Mouse (Mus musculus): ENCODE data around the gene Kri1. TPM values are rescaled to one million over a fixed set of nuclear protein-coding genes. Genes with fewer than 3 reads are reported as not detected.
A peak's percentile ranks its signal among the peaks of the same experiment; 100 is the strongest.

Kri1 gene
- polyA plus RNA-seq, 1 experiment from 2014 or later, result 13.2 TPM

GRCm38 (mm10) chr9:21319503-21319902, 31.7 kb upstream of the Kri1 start:
- 93% methylated on average over 4 of the region's 4 CpGs for WGBS
- no peak overlapping the region for H3K4me3 ChIP-seq (ENCODE audit: low read length)
- H3K4me2 ChIP-seq (ENCODE audit: low read depth, low read length), result no peak overlapping the region
- ATAC-seq, result no peak
- H3K27ac ChIP-seq (ENCODE audit: low read length), result no peak overlapping the region
- no peak overlapping the region for H3K9ac ChIP-seq (ENCODE audit: low read depth, low read length)
- no peaks in the 10 kb centered on the region for H3K9me3 ChIP-seq (ENCODE audit: control insufficient read depth, low read length)
- H3K27me3 ChIP-seq (replicated peaks; ENCODE audit: control insufficient read depth, insufficient read depth, low read length), result no peaks in the 10 kb centered on the region
- H3K4me1 ChIP-seq (ENCODE audit: control insufficient read depth, insufficient read depth, low read length), result peaks cover 13% of the 10 kb centered on the region
- H3K36me3 ChIP-seq (ENCODE audit: control insufficient read depth, insufficient read depth, low read length), result no peaks in the 10 kb centered on the region

DNA sequence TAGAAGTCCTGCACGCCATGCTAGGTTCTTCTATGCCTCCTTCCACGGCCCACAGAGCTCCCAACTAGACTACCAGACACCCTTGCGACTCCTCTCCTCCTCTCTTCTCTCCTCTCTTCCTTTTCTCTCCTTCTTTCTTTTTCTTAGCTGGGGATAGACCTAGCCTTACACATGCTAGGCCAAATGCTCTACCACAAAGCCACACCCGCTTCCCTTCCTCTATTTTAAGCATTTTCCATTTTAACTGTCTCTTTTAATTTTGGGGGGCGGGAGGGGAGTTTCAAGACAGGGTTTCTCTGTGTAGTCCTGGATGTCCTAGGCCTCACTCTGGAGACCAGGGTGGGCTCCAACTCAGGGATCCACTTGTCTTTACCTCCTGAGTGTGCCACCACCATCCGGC, 31.0 kb upstream of the Kri1 start:
- H3K4me1 ChIP-seq (ENCODE audit: control insufficient read depth, insufficient read depth, low read length), result peaks cover 13% of the 10 kb centered on the region
- WGBS, result 92% methylated on average over 6 of the region's 6 CpGs
- no peaks in the 10 kb centered on the region for H3K36me3 ChIP-seq (ENCODE audit: control insufficient read depth, insufficient read depth, low read length)

GRCm38 (mm10) chr9:21316696-21317095, 28.9 kb upstream of the Kri1 start:
- H3K4me1 ChIP-seq (ENCODE audit: control insufficient read depth, insufficient read depth, low read length), result peaks cover 9% of the 10 kb centered on the region
- 73% methylated on average over 7 of the region's 7 CpGs for WGBS
- H3K36me3 ChIP-seq (ENCODE audit: control insufficient read depth, insufficient read depth, low read length), result no peaks in the 10 kb centered on the region
- H3K9ac ChIP-seq (ENCODE audit: low read depth, low read length), result no peak overlapping the region
- H3K4me3 ChIP-seq (ENCODE audit: low read length), result no peak overlapping the region
- no peak for ATAC-seq
- H3K4me2 ChIP-seq (ENCODE audit: low read depth, low read length), result no peak overlapping the region
- H3K27ac ChIP-seq (ENCODE audit: low read length), result no peak overlapping the region
- H3K9me3 ChIP-seq (ENCODE audit: control insufficient read depth, low read length), result no peaks in the 10 kb centered on the region
- 0 out of 2 replicates have a peak, but pooled peaks cover 5% of the 10 kb centered on the region for H3K27me3 ChIP-seq (replicated peaks; ENCODE audit: control insufficient read depth, insufficient read depth, low read length)

More for the DNA sequence above, 31.0 kb upstream of the Kri1 start:
- H3K27me3 ChIP-seq (replicated peaks; ENCODE audit: control insufficient read depth, insufficient read depth, low read length), result no peaks in the 10 kb centered on the region
- no peak overlapping the region for H3K27ac ChIP-seq (ENCODE audit: low read length)
- no peaks in the 10 kb centered on the region for H3K9me3 ChIP-seq (ENCODE audit: control insufficient read depth, low read length)
- ATAC-seq, result no peak
- H3K4me2 ChIP-seq (ENCODE audit: low read depth, low read length), result no peak overlapping the region
- no peak overlapping the region for H3K4me3 ChIP-seq (ENCODE audit: low read length)
- no peak overlapping the region for H3K9ac ChIP-seq (ENCODE audit: low read depth, low read length)

- H3K27ac ChIP-seq (ENCODE audit: low read length), result no peak overlapping the region
- H3K9me3 ChIP-seq (ENCODE audit: control insufficient read depth, low read length), result no peaks in the 10 kb centered on the region
- WGBS, result 59% methylated on average over 5 of the region's 5 CpGs
- 0 out of 2 replicates have a peak, but pooled peaks cover 4% of the 10 kb centered on the region for H3K4me1 ChIP-seq (ENCODE audit: control insufficient read depth, insufficient read depth, low read length)
- H3K9ac ChIP-seq (ENCODE audit: low read depth, low read length), result no peak overlapping the region
- H3K27me3 ChIP-seq (replicated peaks; ENCODE audit: control insufficient read depth, insufficient read depth, low read length), result 0 out of 2 replicates have a peak, but pooled peaks cover 5% of the 10 kb centered on the region
- no peak for ATAC-seq
- no peak overlapping the region for H3K4me3 ChIP-seq (ENCODE audit: low read length)
- no peaks in the 10 kb centered on the region for H3K36me3 ChIP-seq (ENCODE audit: control insufficient read depth, insufficient read depth, low read length)
- no peak overlapping the region for H3K4me2 ChIP-seq (ENCODE audit: low read depth, low read length)
Observed at GRCm38 (mm10) chr9:21315421-21315820, 27.7 kb upstream of the Kri1 start.

- Histone ChIP-seq H3K27ac (ENCODE audit: low read length) (no peak overlapping the region), H3K4me2 (ENCODE audit: low read depth, low read length) (no peak overlapping the region), H3K4me3 (ENCODE audit: low read length) (no peak overlapping the region), H3K36me3 (ENCODE audit: control insufficient read depth, insufficient read depth, low read length) (no peaks in the 10 kb centered on the region), H3K9ac (ENCODE audit: low read depth, low read length) (no peak overlapping the region), H3K9me3 (ENCODE audit: control insufficient read depth, low read length) (no peaks in the 10 kb centered on the region), H3K27me3 (replicated peaks; ENCODE audit: control insufficient read depth, insufficient read depth, low read length) (0 out of 2 replicates have a peak, but pooled peaks cover 5% of the 10 kb centered on the region), H3K4me1 (ENCODE audit: control insufficient read depth, insufficient read depth, low read length) (no peaks in the 10 kb centered on the region)
- WGBS, result 90% methylated on average over 9 of the region's 9 CpGs
- no peak for ATAC-seq
Observed at GRCm38 (mm10) chr9:21314367-21315140, 26.8 kb upstream of the Kri1 start.

GRCm38 (mm10) chr9:21313394-21313793, 25.6 kb upstream of the Kri1 start:
- ATAC-seq, result peak; percentile 69
- no peaks in the 10 kb centered on the region for H3K4me1 ChIP-seq (ENCODE audit: control insufficient read depth, insufficient read depth, low read length)
- no peaks in the 10 kb centered on the region for H3K9me3 ChIP-seq (ENCODE audit: control insufficient read depth, low read length)
- 8% methylated on average over 11 of the region's 11 CpGs for WGBS
- H3K27ac ChIP-seq (ENCODE audit: low read length), result no peak overlapping the region
- H3K4me3 ChIP-seq (ENCODE audit: low read length), result no peak overlapping the region
- H3K27me3 ChIP-seq (replicated peaks; ENCODE audit: control insufficient read depth, insufficient read depth, low read length), result 0 out of 2 replicates have a peak, but pooled peaks cover 5% of the 10 kb centered on the region
- no peaks in the 10 kb centered on the region for H3K36me3 ChIP-seq (ENCODE audit: control insufficient read depth, insufficient read depth, low read length)
- no peak overlapping the region for H3K9ac ChIP-seq (ENCODE audit: low read depth, low read length)
- no peak overlapping the region for H3K4me2 ChIP-seq (ENCODE audit: low read depth, low read length)

DNA sequence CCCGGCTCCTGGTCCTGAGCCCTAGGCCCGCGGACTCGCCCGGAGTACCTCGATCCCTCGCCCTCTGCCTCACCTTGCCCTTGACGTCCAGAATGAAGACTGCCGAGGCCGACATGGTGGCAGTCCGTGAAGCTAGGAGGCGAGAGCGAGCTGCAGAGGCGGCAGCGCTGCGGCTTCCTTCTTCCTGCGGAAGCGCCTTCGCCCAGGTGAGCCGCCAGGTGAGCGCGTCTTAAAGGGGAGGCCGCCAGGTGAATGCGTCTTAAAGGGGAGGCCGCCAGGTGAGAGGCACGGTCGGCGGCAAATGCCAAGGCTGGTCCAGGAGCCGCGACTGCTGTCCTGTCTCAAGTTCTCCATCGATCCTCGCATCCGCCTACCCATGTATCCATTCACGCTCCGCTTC, 24.4 kb upstream of the Kri1 start, which contains the start of gene Ap1m2:
Gene Ap1m2, minus strand, starts transcription at position 204 of the 400 bp plus-strand sequence.
- Histone ChIP-seq H3K36me3 (ENCODE audit: control insufficient read depth, insufficient read depth, low read length) (no peaks in the 10 kb centered on the region), H3K4me1 (ENCODE audit: control insufficient read depth, insufficient read depth, low read length) (no peaks in the 10 kb centered on the region), H3K4me3 (ENCODE audit: low read length) (peak within 1 kb of the TSS; percentile 61), H3K9me3 (ENCODE audit: control insufficient read depth, low read length) (no peaks in the 10 kb centered on the region), H3K27me3 (replicated peaks; ENCODE audit: control insufficient read depth, insufficient read depth, low read length) (0 out of 2 replicates have a peak, but pooled peaks cover 5% of the 10 kb centered on the region), H3K9ac (ENCODE audit: low read depth, low read length) (peak within 1 kb of the TSS; percentile 62), H3K27ac (ENCODE audit: low read length) (peak within 1 kb of the TSS; percentile 58), H3K4me2 (ENCODE audit: low read depth, low read length) (peak within 1 kb of the TSS; percentile 47)
- WGBS, result 8% methylated on average over 35 of the region's 35 CpGs
- peak; percentile 76 for ATAC-seq

DNA sequence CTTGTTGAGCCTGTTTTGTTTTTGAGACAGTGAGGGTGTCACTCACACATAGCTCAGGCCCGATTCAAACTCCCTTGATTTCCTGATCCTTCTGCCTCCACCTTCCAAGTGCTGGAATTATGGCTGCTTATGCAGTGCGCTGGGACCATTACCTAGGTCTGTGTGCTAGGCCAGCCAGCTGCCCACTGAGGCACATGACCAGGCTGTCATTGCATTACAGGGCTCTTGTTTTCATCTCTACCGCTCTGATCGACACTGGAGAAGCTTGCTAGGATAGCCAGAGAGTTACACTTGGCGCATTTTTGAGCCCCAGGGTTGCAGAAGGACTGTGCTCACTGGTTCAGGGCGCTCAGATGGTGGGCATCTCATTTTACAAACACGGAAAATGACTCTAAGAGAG, 23.9 kb upstream of the Kri1 start:
- WGBS, result 18% methylated on average over 7 of the region's 7 CpGs
- peak overlapping the region; percentile 58 for H3K27ac ChIP-seq (ENCODE audit: low read length)

GRCm38 (mm10) chr9:21309150-21309741, 21.5 kb upstream of the Kri1 start:
- Histone ChIP-seq H3K4me1 (ENCODE audit: control insufficient read depth, insufficient read depth, low read length) (peaks cover 2% of the 10 kb centered on the region; the same call in 1 of the 2 replicates), H3K27ac (ENCODE audit: low read length) (no peak overlapping the region), H3K9ac (ENCODE audit: low read depth, low read length) (no peak overlapping the region), H3K27me3 (replicated peaks; ENCODE audit: control insufficient read depth, insufficient read depth, low read length) (0 out of 2 replicates have a peak, but pooled peaks cover 5% of the 10 kb centered on the region), H3K9me3 (ENCODE audit: control insufficient read depth, low read length) (no peaks in the 10 kb centered on the region), H3K4me3 (ENCODE audit: low read length) (no peak overlapping the region), H3K36me3 (ENCODE audit: control insufficient read depth, insufficient read depth, low read length) (no peaks in the 10 kb centered on the region), H3K4me2 (ENCODE audit: low read depth, low read length) (no peak overlapping the region)
- WGBS, result 67% methylated on average over 15 of the region's 15 CpGs
- ATAC-seq, result no peak

More for the DNA sequence above, 23.9 kb upstream of the Kri1 start:
- no peaks in the 10 kb centered on the region for H3K36me3 ChIP-seq (ENCODE audit: control insufficient read depth, insufficient read depth, low read length)
- H3K4me3 ChIP-seq (ENCODE audit: low read length), result peak overlapping the region; percentile 61
- no peaks in the 10 kb centered on the region for H3K9me3 ChIP-seq (ENCODE audit: control insufficient read depth, low read length)
- no peaks in the 10 kb centered on the region for H3K4me1 ChIP-seq (ENCODE audit: control insufficient read depth, insufficient read depth, low read length)
- ATAC-seq, result peak; percentile 65
- H3K4me2 ChIP-seq (ENCODE audit: low read depth, low read length), result peak overlapping the region; percentile 47
- 0 out of 2 replicates have a peak, but pooled peaks cover 5% of the 10 kb centered on the region for H3K27me3 ChIP-seq (replicated peaks; ENCODE audit: control insufficient read depth, insufficient read depth, low read length)
- H3K9ac ChIP-seq (ENCODE audit: low read depth, low read length), result peak overlapping the region; percentile 62
